Mouse (Mus musculus): Measurements from ENCODE around the gene Ryr2.

DNA sequence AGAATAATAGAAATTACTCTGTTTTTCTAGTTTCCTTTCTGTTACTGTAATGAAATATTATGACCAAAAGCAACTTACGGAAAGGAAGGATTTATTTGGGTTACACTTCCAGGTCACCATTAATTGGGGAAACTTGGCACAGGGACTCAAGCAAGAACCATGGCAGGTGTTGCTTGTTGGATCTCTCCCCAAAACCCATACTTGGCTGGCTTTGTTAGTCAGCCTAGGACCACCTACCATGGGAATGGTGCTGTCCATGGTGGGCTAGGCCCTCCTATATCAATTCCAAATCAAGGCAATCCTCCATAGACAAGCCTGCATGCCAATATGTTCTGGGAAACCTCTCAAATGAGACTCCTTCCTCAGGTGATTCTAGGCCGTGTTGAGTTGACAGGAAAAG lies 237.3 kb downstream of the Ryr2 start:
- TF ChIP-seq POLR2A (IDR thresholded peaks at IDR 0.05; ENCODE audit: borderline replicate concordance, extremely low read depth, insufficient read depth, insufficient read length, poor library complexity, severe bottlenecking) (no peak), CTCF (IDR thresholded peaks at IDR 0.05; ENCODE audit: borderline replicate concordance, extremely low read depth, insufficient read depth, insufficient read length) (no peak)
